Mouse (Mus musculus): ENCODE results near the gene Slc26a10.

- no peak for TF ChIP-seq CTCF (IDR thresholded peaks at IDR 0.05; ENCODE audit: borderline replicate concordance, control insufficient read depth, extremely low read depth, insufficient read depth, low read length, poor library complexity)
- no peak for TF ChIP-seq POLR2A (IDR thresholded peaks at IDR 0.05; ENCODE audit: control insufficient read depth, extremely low read depth, insufficient read depth, low read length, poor library complexity)
Measured at GRCm38 (mm10) chr10:127213704-127214421, 33.4 kb upstream of the Slc26a10 start.
